Mouse (Mus musculus): ENCODE measurements around the gene Vmn1r131. TPM values are rescaled to one million over a fixed set of nuclear protein-coding genes. Genes with fewer than 3 reads are reported as not detected.
"Not testable (repeated sequence)": the region's sequence is repeated elsewhere in the genome, so short reads cannot be mapped to it uniquely, and the experiment has no call there.

Vmn1r131 gene
- total RNA-seq (2021) = not detected

DNA sequence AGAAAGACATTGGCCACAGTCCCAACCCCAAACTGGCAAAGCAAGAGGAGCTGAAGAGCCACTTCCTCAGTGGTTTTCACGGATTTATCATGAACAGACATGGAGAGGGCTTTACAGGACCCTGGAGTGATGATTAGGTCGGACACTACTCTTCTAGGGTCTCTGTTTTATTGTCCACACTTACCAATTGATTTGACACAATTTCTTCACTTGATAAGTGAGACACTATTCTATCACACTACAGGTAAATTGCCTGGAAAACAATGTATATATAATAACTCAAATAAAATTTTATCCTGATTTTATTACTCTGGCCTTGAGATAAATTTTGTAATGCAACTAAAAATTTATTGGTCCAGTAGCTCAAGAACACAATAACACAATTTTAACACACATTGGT lies at the start of gene Vmn1r131:
TSS of gene Vmn1r131 (minus strand) at position 101 of the 400 bp plus-strand sequence.
- DNase-seq (ENCODE audit: extremely low spot score in 1 of 2, low spot score in 2 of 2); intact Hi-C loops (cut with DNase I): not testable (repeated sequence)

DNA sequence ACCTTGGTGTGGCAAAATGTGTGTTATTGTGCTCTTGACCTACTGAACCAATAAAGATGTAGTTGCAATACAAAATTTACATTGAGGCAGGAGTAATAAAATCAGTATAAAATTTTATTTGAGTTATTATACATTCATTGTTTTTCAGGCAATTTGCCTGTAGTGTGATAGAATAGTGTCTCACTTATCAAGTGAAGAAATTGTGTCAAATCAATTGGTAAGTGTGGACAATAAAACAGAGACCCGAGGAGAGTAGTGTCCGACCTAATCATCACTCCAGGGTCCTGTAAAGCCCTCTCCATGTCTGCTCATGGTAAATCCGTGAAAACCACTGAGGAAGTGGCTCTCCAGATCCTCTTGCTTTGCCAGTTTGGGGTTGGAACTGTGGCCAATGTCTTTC lies 34.4 kb downstream of the Vmn1r131 start, which contains the start of gene Vmn1r130:
TSS of gene Vmn1r130 (plus strand) at position 301 of the 400 bp plus-strand sequence.
- intact Hi-C loops (cut with DNase I); DNase-seq (ENCODE audit: extremely low spot score in 1 of 2, low spot score in 2 of 2): not testable (repeated sequence)

Other genes with a start within 250 kb of the Vmn1r131 start
- not detected for gene Vmn1r126, start 244.6 kb downstream of the Vmn1r131 start, total RNA-seq (2021)
- gene Vmn1r127, start 226.2 kb downstream of the Vmn1r131 start, total RNA-seq (2021) = not detected
- gene Vmn1r128, start 196.7 kb downstream of the Vmn1r131 start, total RNA-seq (2021) = not detected
- gene Vmn1r129, start 184.8 kb downstream of the Vmn1r131 start, total RNA-seq (2021) = not detected
- not detected for gene Gm6882, start 113.3 kb downstream of the Vmn1r131 start, total RNA-seq (2021)
- not detected for gene Vmn1r130, start 34.3 kb downstream of the Vmn1r131 start, total RNA-seq (2021)
- not detected for gene Vmn1r132, start 68.0 kb upstream of the Vmn1r131 start, total RNA-seq (2021)
- gene Gm4175, start 215.4 kb upstream of the Vmn1r131 start, total RNA-seq (2021) = not detected